Mouse (Mus musculus): ENCODE results near the gene Ift22.

DNA sequence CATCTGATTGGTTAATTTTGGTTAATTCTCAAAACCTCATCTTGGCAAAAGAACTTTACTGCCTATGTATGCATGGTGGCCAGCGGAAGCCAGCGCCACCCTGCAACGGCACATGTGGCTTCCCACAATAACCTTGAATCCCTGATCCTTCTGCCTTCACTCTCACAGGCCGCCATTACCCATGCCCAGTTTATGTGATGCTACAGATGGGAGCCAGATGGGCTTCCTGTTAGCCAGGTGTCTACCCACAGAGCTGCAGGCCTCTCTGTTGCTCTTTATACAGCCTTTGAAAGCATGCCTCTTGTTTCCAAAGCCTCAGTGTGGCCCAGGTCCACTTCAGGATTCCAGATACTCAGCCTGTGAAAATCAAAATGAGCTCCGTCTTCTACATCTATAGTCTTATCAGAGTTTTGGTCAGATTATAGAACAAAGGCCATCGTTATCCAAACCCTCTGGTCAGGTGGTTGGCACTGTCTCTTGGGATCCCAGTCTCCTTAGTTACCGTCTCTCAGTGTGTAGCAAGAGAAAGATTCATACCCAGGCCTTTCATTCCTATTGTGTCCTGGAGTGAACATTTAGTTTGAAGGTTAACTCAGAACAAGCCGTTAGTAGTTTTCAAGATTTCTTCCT is 9.8 kb downstream of the Ift22 start:
- TF ChIP-seq POLR2A (IDR thresholded peaks at IDR 0.05; ENCODE audit: borderline replicate concordance, extremely low read depth, insufficient read depth, insufficient read length, poor library complexity, severe bottlenecking) = no peak
- no peak for TF ChIP-seq CTCF (IDR thresholded peaks at IDR 0.05; ENCODE audit: borderline replicate concordance, extremely low read depth, insufficient read depth, insufficient read length)

Data from brain, embryonic 14.5 days (tissue).